Mouse (Mus musculus): ENCODE data around the gene Map4k4. TPM values are rescaled to one million over a fixed set of nuclear protein-coding genes. Genes with fewer than 3 reads are reported as not detected.

The Map4k4 gene
- polyA plus RNA-seq, 1 experiment from 2014 or later = 45.4 TPM

GRCm38 (mm10) chr1:39962840-39963239, 62.1 kb downstream of the Map4k4 start:
- DNase-seq (ENCODE audit: low spot score) = no peak
- 93% methylated on average over 8 of the region's 8 CpGs for WGBS
- H3K36me3 ChIP-seq = peaks cover 46% of the 10 kb centered on the region
- H3K27ac ChIP-seq = no peak overlapping the region
- no peaks in the 10 kb centered on the region for H3K9me3 ChIP-seq (replicated peaks)
- peaks cover 29% of the 10 kb centered on the region for H3K4me1 ChIP-seq
- no peak overlapping the region for H3K4me3 ChIP-seq
- H3K27me3 ChIP-seq (ENCODE audit: low read depth, poor library complexity, severe bottlenecking) = no peaks in the 10 kb centered on the region

- peaks cover 50% of the 10 kb centered on the region for H3K36me3 ChIP-seq
- WGBS = 77% methylated on average over 3 of the region's 3 CpGs
- no peak for DNase-seq (ENCODE audit: low spot score)
These were observed 63.1 kb downstream of the Map4k4 start for GRCm38 (mm10) chr1:39963821-39964220.

GRCm38 (mm10) chr1:39964427-39964826, 63.7 kb downstream of the Map4k4 start:
- Histone ChIP-seq H3K4me3 (no peak overlapping the region), H3K36me3 (peaks cover 50% of the 10 kb centered on the region), H3K9me3 (replicated peaks) (no peaks in the 10 kb centered on the region), H3K4me1 (peaks cover 24% of the 10 kb centered on the region), H3K27ac (no peak overlapping the region), H3K27me3 (ENCODE audit: low read depth, poor library complexity, severe bottlenecking) (no peaks in the 10 kb centered on the region)
- DNase-seq (ENCODE audit: low spot score) = no peak
- 93% methylated on average over 2 of the region's 2 CpGs for WGBS

More at GRCm38 (mm10) chr1:39963821-39964220, 63.1 kb downstream of the Map4k4 start:
- Histone ChIP-seq H3K27me3 (ENCODE audit: low read depth, poor library complexity, severe bottlenecking) (no peaks in the 10 kb centered on the region), H3K27ac (no peak overlapping the region), H3K4me3 (no peak overlapping the region), H3K4me1 (peaks cover 25% of the 10 kb centered on the region), H3K9me3 (replicated peaks) (no peaks in the 10 kb centered on the region)

- no peak for DNase-seq (ENCODE audit: low spot score)
- H3K4me1 ChIP-seq = peaks cover 23% of the 10 kb centered on the region
- H3K27ac ChIP-seq = no peak overlapping the region
- 71% methylated on average over 3 of the region's 3 CpGs for WGBS
- no peak overlapping the region for H3K4me3 ChIP-seq
- H3K36me3 ChIP-seq = peaks cover 50% of the 10 kb centered on the region
- H3K27me3 ChIP-seq (ENCODE audit: low read depth, poor library complexity, severe bottlenecking) = no peaks in the 10 kb centered on the region
- no peaks in the 10 kb centered on the region for H3K9me3 ChIP-seq (replicated peaks)
These were observed 64.7 kb downstream of the Map4k4 start for GRCm38 (mm10) chr1:39965461-39965860.

GRCm38 (mm10) chr1:39968999-39969398, 68.3 kb downstream of the Map4k4 start:
- no peak overlapping the region for H3K27ac ChIP-seq
- H3K27me3 ChIP-seq (ENCODE audit: low read depth, poor library complexity, severe bottlenecking) = no peaks in the 10 kb centered on the region
- no peak for DNase-seq (ENCODE audit: low spot score)
- H3K4me1 ChIP-seq = peaks cover 16% of the 10 kb centered on the region
- H3K9me3 ChIP-seq (replicated peaks) = no peaks in the 10 kb centered on the region
- peaks cover 47% of the 10 kb centered on the region for H3K36me3 ChIP-seq
- WGBS = 76% methylated on average over 7 of the region's 7 CpGs
- H3K4me3 ChIP-seq = no peak overlapping the region

- peaks cover 46% of the 10 kb centered on the region for H3K36me3 ChIP-seq
- no peak overlapping the region for H3K4me3 ChIP-seq
- peak; percentile 50 for DNase-seq (ENCODE audit: low spot score)
- H3K27ac ChIP-seq = no peak overlapping the region
- H3K9me3 ChIP-seq (replicated peaks) = no peaks in the 10 kb centered on the region
- H3K4me1 ChIP-seq = peaks cover 16% of the 10 kb centered on the region
- 75% methylated on average over 2 of the region's 2 CpGs for WGBS
- H3K27me3 ChIP-seq (ENCODE audit: low read depth, poor library complexity, severe bottlenecking) = no peaks in the 10 kb centered on the region
These were observed 69.2 kb downstream of the Map4k4 start for GRCm38 (mm10) chr1:39969771-39970406.

GRCm38 (mm10) chr1:39972411-39972810, 71.7 kb downstream of the Map4k4 start:
- H3K36me3 ChIP-seq = peaks cover 57% of the 10 kb centered on the region
- no peak for DNase-seq (ENCODE audit: low spot score)

GRCm38 (mm10) chr1:39973911-39974310, 73.2 kb downstream of the Map4k4 start:
- H3K4me3 ChIP-seq = no peak overlapping the region
- no peaks in the 10 kb centered on the region for H3K9me3 ChIP-seq (replicated peaks)
- WGBS = 85% methylated on average over 4 of the region's 4 CpGs
- DNase-seq (ENCODE audit: low spot score) = no peak
- H3K27ac ChIP-seq = no peak overlapping the region
- H3K27me3 ChIP-seq (ENCODE audit: low read depth, poor library complexity, severe bottlenecking) = no peaks in the 10 kb centered on the region
- peaks cover 67% of the 10 kb centered on the region for H3K36me3 ChIP-seq
- peaks cover 13% of the 10 kb centered on the region for H3K4me1 ChIP-seq

More at GRCm38 (mm10) chr1:39972411-39972810, 71.7 kb downstream of the Map4k4 start:
- Histone ChIP-seq H3K27ac (no peak overlapping the region), H3K9me3 (replicated peaks) (no peaks in the 10 kb centered on the region), H3K4me1 (peaks cover 16% of the 10 kb centered on the region), H3K27me3 (ENCODE audit: low read depth, poor library complexity, severe bottlenecking) (no peaks in the 10 kb centered on the region), H3K4me3 (no peak overlapping the region)
- WGBS = 94% methylated on average over 7 of the region's 7 CpGs

- peaks cover 78% of the 10 kb centered on the region for H3K36me3 ChIP-seq
- no peak for DNase-seq (ENCODE audit: low spot score)
These were observed 74.3 kb downstream of the Map4k4 start for GRCm38 (mm10) chr1:39975005-39975404.

GRCm38 (mm10) chr1:39976107-39976506, 75.4 kb downstream of the Map4k4 start:
- 93% methylated on average over 2 of the region's 2 CpGs for WGBS
- DNase-seq (ENCODE audit: low spot score) = no peak
- H3K4me1 ChIP-seq = no peaks in the 10 kb centered on the region
- H3K4me3 ChIP-seq = no peak overlapping the region
- no peaks in the 10 kb centered on the region for H3K27me3 ChIP-seq (ENCODE audit: low read depth, poor library complexity, severe bottlenecking)
- no peaks in the 10 kb centered on the region for H3K9me3 ChIP-seq (replicated peaks)
- H3K27ac ChIP-seq = no peak overlapping the region
- H3K36me3 ChIP-seq = peaks cover 87% of the 10 kb centered on the region

More at GRCm38 (mm10) chr1:39975005-39975404, 74.3 kb downstream of the Map4k4 start:
- no peaks in the 10 kb centered on the region for H3K27me3 ChIP-seq (ENCODE audit: low read depth, poor library complexity, severe bottlenecking)
- H3K4me3 ChIP-seq = no peak overlapping the region
- H3K27ac ChIP-seq = no peak overlapping the region
- H3K9me3 ChIP-seq (replicated peaks) = no peaks in the 10 kb centered on the region
- WGBS = 83% methylated on average over 2 of the region's 2 CpGs
- peaks cover 3% of the 10 kb centered on the region for H3K4me1 ChIP-seq

- Histone ChIP-seq H3K9me3 (replicated peaks) (no peaks in the 10 kb centered on the region), H3K27me3 (ENCODE audit: low read depth, poor library complexity, severe bottlenecking) (no peaks in the 10 kb centered on the region), H3K36me3 (peaks cover 93% of the 10 kb centered on the region), H3K4me3 (no peak overlapping the region), H3K4me1 (no peaks in the 10 kb centered on the region), H3K27ac (no peak overlapping the region)
- 90% methylated on average over 11 of the region's 11 CpGs for WGBS
- no peak for DNase-seq (ENCODE audit: low spot score)
These were observed 76.4 kb downstream of the Map4k4 start for GRCm38 (mm10) chr1:39976847-39977744.

- H3K27me3 ChIP-seq (ENCODE audit: low read depth, poor library complexity, severe bottlenecking) = no peaks in the 10 kb centered on the region
- 93% methylated on average over 20 of the region's 20 CpGs for WGBS
- no peaks in the 10 kb centered on the region for H3K9me3 ChIP-seq (replicated peaks)
- peaks cover 98% of the 10 kb centered on the region for H3K36me3 ChIP-seq
- no peak for DNase-seq (ENCODE audit: low spot score)
- no peaks in the 10 kb centered on the region for H3K4me1 ChIP-seq
- H3K4me3 ChIP-seq = no peak overlapping the region
- no peak overlapping the region for H3K27ac ChIP-seq
These were observed 78.2 kb downstream of the Map4k4 start for GRCm38 (mm10) chr1:39978781-39979486.

Data from limb, embryonic 10.5 days (tissue).